Mouse (Mus musculus): ENCODE measurements around the gene Fes.

DNA sequence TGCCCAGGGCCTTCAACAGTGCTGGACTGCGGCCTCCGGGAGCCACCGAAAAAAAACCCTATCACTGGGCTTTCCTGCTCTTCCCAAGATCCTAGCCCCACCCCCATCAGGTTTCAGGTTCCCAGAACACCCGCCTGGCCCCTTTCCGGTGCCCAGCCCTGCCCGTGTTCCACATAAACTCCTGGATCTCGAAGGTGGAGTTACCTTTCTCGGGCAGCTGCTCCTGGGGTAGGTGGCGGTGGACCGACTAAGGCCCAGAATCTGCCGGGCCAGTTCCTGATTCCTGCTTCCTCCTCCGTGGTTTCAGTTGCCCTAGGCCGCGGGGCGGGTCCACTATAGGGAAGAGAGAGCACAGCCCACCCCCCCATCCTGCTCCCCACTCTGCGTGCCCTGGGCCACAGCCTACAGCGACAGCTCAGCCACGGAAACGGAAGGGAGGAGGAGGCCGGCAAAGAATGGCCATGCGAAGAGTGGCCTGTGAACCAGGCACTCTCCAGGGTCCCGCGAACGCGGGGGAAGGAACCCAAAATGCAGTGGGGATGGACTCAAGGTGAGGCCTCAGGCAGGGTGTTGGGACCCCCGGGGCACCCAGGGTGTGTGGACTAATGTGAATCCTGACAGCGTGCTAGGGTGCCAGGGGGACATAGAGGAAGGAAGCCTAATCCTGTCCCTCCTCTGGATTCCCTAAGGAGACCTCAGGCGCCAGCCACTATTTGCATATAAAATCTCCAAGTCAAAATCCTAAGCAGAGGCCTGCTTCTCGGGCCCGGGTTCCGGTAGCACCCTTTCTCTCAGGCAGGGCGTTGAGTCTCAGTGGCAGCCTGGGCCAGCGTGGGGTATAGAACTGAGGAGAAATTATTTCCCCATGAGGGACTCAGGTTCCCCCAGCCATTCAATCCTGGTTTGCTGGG lies at the start of gene Fes:
- TF ChIP-seq POLR2A (IDR thresholded peaks at IDR 0.05; ENCODE audit: control insufficient read depth in 1 of 2, insufficient read depth in 1 of 2, low read depth in 1 of 2, low read length in 2 of 2, poor library complexity in 1 of 2) (peak in 1 of 2 experiments; percentile 17; a peak in 1 of 4 replicates), MYC (IDR thresholded peaks at IDR 0.05; ENCODE audit: low read depth, low read length) (no peak)

Measured in MEL (cell line).